Mouse (Mus musculus) olfactory bulb, adult 2 months (tissue): ENCODE measurements around the gene Ppox. TPM values are rescaled to one million over a fixed set of nuclear protein-coding genes. Genes with fewer than 3 reads are reported as not detected.

ENCODE experiments used
- H3K27ac ChIP-seq: fragments of 200-500 bp; 2 replicates; pipeline ENCODE4 v1.5.1; 2012; ENCODE audit warnings: low read depth, low read length; ENCODE audit not compliant: insufficient read depth
- H3K4me1 ChIP-seq: fragments of 200-500 bp; 2 replicates; pipeline ENCODE4 v1.6.1; 2012; ENCODE audit warnings: low read length; ENCODE audit not compliant: control insufficient read depth, insufficient read depth
- H3K4me3 ChIP-seq: fragments of 200-500 bp; 2 replicates; pipeline ENCODE4 v1.5.1; 2012; ENCODE audit warnings: mild to moderate bottlenecking, low read depth, low read length, moderate library complexity; ENCODE audit not compliant: insufficient read depth
- CTCF ChIP-seq: fragments of 200-500 bp; IDR thresholded peaks from 2 replicates; pipeline ENCODE4 v1.5.1; 2012; ENCODE audit warnings: low read depth, mild to moderate bottlenecking, low read length, moderate library complexity; ENCODE audit not compliant: insufficient read depth
- POLR2A ChIP-seq: fragments of 200-500 bp; IDR thresholded peaks from 2 replicates; pipeline ENCODE4 v1.6.1; 2012; ENCODE audit warnings: mild to moderate bottlenecking, low read depth, low read length, moderate library complexity; ENCODE audit not compliant: insufficient read depth
- WGBS: fragments of 180-500 bp; shearing (Covaris S2); methylation state at CpG from one replicate; pipeline ENCODE4 v1.1.7; 2018; 5-methylcytosine and 5-hydroxymethylcytosine counted together
- polyA plus RNA-seq: library from polyadenylated mRNA; stranded (reverse); fragments of >200 nt; gene quantifications from 2 replicates; pipeline ENCODE4 v1.2.4, GENCODE M21; 2012; ENCODE audit warnings: low replicate concordance; ENCODE audit not compliant: missing spikeins, insufficient read depth, insufficient read length

Ppox gene
- polyA plus RNA-seq, 1 experiment, result not detected

- no peak overlapping the region for H3K4me3 ChIP-seq
- TF ChIP-seq POLR2A, result no peak
- TF ChIP-seq CTCF, result no peak
- peaks cover 7% of the 10 kb centered on the region for H3K4me1 ChIP-seq
- H3K27ac ChIP-seq, result no peak overlapping the region
- 93% methylated on average over 3 of the region's 3 CpGs for whole genome bisulfite sequencing
Measured at GRCm38 (mm10) chr1:171260316-171260715, 20.7 kb downstream of the Ppox start.

- peaks cover 7% of the 10 kb centered on the region for H3K4me1 ChIP-seq
- WGBS, result 87% methylated on average over 17 of the region's 17 CpGs
- no peak overlapping the region for H3K27ac ChIP-seq
- TF ChIP-seq POLR2A (no peak), CTCF (no peak)
- H3K4me3 ChIP-seq, result no peak overlapping the region
Measured at GRCm38 (mm10) chr1:171258921-171259320, 22.1 kb downstream of the Ppox start.

GRCm38 (mm10) chr1:171257781-171258180, 23.2 kb downstream of the Ppox start:
- H3K4me3 ChIP-seq, result no peak overlapping the region
- WGBS, result 85% methylated on average over 9 of the region's 9 CpGs
- peaks cover 9% of the 10 kb centered on the region for H3K4me1 ChIP-seq
- TF ChIP-seq CTCF, result no peak
- TF ChIP-seq POLR2A, result no peak
- no peak overlapping the region for H3K27ac ChIP-seq

GRCm38 (mm10) chr1:171256937-171257548, 23.9 kb downstream of the Ppox start:
- H3K4me1 ChIP-seq, result peaks cover 13% of the 10 kb centered on the region
- no peak overlapping the region for H3K4me3 ChIP-seq
- WGBS, result 62% methylated on average over 15 of the region's 15 CpGs
- no peak for TF ChIP-seq POLR2A
- no peak for TF ChIP-seq CTCF
- no peak overlapping the region for H3K27ac ChIP-seq

GRCm38 (mm10) chr1:171256095-171256818, 24.7 kb downstream of the Ppox start:
- TF ChIP-seq POLR2A (no peak), CTCF (0 out of 2 replicates have a peak, but pooled peaks have one; percentile 8)
- 90% methylated on average over 24 of the region's 24 CpGs for WGBS
- H3K4me1 ChIP-seq, result peaks cover 21% of the 10 kb centered on the region
- H3K4me3 ChIP-seq, result no peak overlapping the region
- H3K27ac ChIP-seq, result no peak overlapping the region

GRCm38 (mm10) chr1:171252415-171252814, 28.6 kb downstream of the Ppox start:
- peak overlapping the region; percentile 48; the same call in 1 of the 2 replicates for H3K27ac ChIP-seq
- no peak overlapping the region for H3K4me3 ChIP-seq
- peaks cover 36% of the 10 kb centered on the region for H3K4me1 ChIP-seq
- 65% methylated on average over 17 of the region's 17 CpGs for WGBS
- no peak for TF ChIP-seq POLR2A
- no peak for TF ChIP-seq CTCF

GRCm38 (mm10) chr1:171251594-171252324, 29.2 kb downstream of the Ppox start:
- H3K4me3 ChIP-seq, result no peak overlapping the region
- no peak for TF ChIP-seq POLR2A
- TF ChIP-seq CTCF, result no peak
- peak overlapping the region; percentile 48; the same call in 1 of the 2 replicates for H3K27ac ChIP-seq
- peaks cover 39% of the 10 kb centered on the region for H3K4me1 ChIP-seq
- 10% methylated on average over 13 of the region's 13 CpGs for WGBS

- Histone ChIP-seq H3K4me3 (peak within 1 kb of the TSS; percentile 3), H3K4me1 (peaks cover 39% of the 10 kb centered on the region), H3K27ac (peak within 1 kb of the TSS; percentile 48; the same call in 1 of the 2 replicates)
- WGBS, result 23% methylated on average over 26 of the region's 26 CpGs
- TF ChIP-seq POLR2A, result no peak
- no peak for TF ChIP-seq CTCF
Measured at GRCm38 (mm10) chr1:171250680-171251593, 30.0 kb downstream of the Ppox start, which contains the start of gene Ndufs2. Gene Ndufs2 (minus strand): TSS chr1:171251388.
